Mouse (Mus musculus) induced T-regulatory cell, adult 2 months (primary cell): Measurements from ENCODE around the gene Pik3r4.

Experiments
- DNase-seq: peaks from one replicate; pipeline ENCODE4 v3.0.0-alpha.2; 2012; ENCODE audit warnings: low read depth

Gene Pik3r4

DNA sequence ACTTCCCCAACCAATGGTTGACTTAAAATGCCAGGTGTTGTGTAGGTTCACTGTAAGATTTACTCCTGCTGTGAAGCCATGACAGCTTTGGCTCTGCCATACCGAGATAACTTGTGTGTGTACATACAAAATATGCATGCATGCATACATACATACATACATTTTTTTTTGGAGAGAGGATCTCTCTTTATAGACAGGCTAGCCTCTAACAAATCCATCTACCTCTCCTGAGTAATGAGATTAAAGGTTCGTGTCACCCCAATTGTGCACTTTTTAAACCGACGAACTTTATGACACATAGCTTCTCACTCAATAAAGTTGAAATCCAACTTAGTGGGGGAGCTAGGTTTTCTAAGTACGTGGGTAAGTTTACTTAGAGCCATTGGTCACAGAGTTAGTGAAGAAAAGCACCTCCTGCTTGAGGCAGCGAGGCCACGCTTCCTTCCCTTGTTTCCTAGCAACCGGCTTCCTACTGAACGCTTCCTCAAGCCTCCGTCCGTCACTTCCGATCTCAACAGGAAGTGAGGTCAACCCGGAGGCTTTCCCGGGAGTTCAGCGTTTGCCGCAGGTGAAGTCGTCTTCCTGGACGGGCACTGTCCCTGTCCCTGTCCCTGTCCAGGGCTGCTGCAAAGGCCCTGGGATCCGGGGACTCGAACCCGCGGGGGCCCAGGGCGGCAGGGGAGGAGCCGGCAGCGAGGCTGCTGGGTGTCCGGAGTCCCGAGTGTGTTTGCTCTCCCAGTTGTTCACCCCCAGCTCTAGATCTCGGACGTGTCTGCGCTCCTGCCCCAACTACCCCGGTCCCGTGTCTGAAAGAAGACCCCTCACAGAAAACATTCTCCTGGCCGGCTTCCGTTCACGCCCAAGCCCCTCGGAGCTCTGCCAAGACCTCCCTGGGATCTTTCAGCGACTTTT lies at the start of gene Pik3r4:
Pik3r4 (plus strand) TSS at position 519 of the 912 bp plus-strand sequence.
- peak; percentile 95 for DNase-seq

DNA sequence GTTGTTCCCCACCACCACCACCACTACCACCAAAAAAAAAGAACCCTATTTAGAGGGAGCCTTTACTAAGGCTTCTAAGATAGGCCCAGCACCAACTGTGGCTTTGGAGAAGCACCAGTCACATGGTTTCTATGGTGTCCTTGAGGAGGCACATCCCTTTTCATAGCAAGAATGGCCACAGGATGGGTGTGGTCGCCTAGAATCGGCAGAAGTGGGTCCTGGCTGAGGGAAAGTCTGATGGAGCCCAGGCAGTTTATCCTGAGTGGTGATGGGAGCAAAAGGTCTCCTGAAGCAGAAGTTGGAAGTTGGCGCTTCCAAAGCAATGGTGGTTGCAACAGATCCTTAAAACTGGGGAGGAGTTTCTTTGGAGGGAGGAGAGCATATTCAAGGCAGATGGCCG lies 43.9 kb upstream of the Pik3r4 start:
- DNase-seq = no peak

DNA sequence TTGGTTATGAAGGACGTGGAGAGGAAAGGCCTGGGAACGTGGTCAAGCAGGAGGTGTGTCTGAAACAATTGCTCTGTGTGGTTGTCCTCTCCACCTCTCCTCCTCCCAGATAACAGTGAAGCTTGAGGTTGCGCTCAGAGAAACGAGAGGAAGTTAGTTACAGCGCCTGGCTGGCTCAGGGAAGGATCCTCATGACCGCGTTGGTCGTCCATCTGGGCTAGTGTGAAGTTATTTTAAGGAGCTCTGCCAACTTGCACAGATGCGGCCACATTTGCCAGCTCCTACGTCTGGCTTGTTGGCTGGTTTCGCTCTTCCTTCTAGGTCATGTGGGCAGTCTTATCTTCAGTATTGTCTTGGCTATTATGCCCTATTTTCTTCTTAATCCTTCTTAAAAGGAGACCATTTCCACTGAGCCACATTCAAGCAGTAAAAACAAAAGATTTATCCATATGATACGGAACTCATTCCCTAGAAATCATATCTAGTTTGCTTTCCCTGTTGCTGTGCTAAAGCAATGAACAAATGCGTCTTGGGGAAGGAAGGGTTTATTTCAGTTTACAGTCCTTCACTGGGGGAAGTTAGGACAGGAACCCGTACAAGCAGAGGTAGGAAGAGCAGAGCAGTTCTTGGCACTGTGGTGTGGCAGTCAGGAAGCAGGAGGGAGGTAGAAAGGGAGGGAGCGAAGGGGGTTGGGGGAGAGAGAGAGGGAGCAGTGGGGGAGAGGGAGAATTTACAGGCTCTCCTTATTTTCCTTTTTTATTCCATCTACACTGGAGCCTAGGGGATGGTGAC lies 30.6 kb upstream of the Pik3r4 start:
- no peak for DNase-seq

DNA sequence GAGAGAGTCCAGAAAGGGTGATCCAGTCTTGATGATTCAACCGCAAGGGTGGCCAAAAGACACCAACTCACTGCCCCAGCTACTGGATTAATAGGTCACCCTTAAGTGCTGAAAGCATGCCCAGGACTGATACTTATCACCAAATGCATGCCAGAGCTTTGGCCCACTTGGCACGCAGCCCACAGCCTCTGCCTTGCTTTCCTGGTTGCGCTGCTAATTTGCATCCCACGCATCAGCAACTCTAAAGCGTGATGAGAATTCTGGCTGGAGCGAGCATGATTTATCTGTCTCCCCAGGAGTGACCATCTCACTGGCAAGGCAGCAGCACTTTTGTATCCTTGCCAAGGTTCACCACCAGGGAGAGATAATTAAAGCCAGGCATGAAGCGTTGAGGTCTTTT lies 29.9 kb upstream of the Pik3r4 start:
- no peak for DNase-seq

DNA sequence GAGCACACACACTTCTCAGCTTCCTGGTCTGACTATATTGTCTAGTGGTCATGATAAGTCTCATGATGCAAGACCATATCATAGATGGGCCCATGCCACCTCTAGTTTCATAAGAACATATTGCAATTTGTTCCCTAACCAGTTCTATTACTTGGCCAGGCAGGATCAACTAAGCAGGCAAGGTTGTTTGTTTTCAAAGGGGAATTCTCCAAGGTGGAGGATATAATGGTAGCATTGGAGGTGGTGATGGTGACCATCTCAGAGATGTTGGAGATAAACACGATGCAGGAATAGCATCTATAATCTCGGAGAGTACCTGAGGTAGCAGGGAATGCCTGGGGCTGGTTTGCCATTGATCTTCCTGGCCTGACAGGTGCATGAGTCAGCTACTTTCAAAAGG lies 26.8 kb upstream of the Pik3r4 start:
- no peak for DNase-seq

DNA sequence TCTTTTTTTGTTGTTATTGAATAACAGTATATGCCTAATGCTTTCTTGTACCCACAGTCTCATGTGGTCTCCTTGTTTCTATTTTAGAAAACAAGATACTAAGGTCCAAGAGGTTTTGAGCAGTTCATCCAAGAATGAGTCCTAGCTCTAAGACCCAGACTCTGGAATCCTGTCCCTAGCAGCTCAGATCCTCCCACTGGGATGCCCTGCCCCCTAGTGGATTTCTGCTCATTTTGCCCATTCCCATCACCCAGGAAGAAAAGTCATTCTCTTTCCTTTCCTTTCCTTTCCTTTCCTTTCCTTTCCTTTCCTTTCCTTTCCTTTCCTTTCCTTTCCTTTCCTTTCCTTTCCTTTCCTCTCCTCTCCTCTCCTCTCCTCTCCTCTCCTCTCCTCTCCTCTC lies 25.5 kb upstream of the Pik3r4 start:
- peak; percentile 6 for DNase-seq

DNA sequence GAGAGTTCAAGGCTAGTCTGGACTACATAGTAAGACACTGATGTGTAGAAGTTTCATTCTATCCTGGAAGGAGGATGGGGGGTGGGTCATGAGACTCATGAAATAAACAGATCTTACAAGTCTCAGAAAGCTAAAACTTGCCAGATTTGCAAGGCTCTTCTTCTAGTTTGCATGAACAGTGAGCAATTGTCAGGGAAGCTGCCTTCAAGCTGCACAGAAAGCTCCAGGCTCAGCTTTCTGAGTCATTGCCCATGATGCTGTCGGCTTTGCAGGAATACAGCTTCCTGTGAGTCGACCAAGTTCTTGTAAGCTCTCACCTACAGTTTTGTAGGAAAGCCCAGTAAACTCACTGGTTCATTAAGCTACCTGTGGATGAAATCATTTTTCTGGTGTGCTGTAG lies 8.8 kb upstream of the Pik3r4 start:
- DNase-seq = no peak

DNA sequence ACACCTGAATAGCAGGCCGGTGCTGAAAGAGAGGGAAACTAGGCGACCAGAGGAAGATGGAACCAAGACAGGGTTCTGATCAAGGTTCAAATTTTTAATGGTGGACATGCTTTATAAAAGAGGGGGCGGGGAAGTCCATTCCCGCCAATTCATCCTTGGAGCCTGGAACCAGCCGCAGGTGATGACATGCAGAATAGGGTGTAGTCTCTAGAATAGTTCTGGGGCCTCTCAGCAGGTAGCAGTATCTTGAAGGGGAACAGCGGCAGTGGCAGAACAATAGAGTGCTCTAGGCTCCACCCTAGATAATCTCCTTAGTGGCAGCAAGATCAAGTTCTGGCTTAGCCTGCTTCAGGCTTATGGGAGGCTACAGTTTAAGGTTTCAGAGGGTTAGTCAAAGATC lies 1.4 kb upstream of the Pik3r4 start:
- peak; percentile 6 for DNase-seq

DNA sequence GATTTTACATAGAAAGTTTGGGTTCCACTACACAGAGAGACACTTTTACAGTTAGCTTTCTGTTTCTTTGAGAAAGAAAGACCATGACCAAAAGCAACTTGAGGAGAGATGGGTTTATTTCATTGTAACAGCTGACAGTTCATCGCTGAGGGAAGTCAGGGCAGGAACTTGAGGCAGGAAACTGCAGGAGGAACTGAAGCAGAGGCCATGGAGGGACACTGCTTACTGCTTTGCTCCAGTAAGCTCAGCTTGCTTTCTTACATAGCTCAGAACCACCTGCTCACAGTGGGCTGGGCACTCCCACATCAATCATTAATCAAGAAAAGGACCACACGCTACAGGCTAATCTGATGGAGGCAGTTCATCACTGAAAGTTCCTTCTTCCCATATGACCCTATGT lies 13.4 kb downstream of the Pik3r4 start:
- DNase-seq = no peak

DNA sequence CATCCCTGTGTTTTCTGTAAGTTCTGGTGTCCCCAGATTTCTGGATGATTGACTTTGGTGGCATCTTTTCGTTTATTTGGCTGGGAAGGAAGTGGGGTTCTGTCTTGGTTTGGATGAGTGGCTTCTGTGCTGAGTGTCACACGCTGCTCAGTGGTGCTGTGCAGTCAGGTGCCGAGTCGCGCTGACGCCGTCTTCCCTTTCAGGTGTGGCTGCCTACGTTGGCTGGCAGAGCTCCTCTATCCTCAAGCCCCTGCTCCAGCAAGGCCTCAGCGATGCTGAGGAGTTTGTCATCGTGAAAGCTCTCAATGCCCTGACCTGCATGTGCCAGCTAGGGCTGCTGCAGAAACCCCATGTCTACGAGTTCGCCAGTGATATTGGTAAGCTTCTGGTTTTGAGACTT lies 15.4 kb downstream of the Pik3r4 start:
- no peak for DNase-seq

DNA sequence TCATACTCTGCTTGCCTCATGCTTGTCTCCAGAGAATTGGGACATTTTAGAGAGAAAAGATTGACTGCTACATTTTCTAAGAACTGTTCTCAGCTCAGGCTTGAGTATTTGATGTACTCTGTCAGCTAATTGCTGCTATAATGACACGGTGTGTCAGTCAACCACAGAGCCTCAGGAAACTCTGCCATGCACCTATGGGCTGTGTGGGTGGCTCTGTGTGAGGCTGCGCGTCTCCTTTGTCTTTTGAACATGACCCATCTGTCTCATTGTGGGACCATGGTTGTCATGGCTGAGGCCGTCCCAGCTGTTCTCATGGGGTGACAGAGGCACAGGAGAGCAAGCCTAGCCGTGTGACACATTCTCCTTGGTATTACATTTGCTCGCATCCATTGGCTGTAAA lies 17.1 kb downstream of the Pik3r4 start:
- DNase-seq = no peak

DNA sequence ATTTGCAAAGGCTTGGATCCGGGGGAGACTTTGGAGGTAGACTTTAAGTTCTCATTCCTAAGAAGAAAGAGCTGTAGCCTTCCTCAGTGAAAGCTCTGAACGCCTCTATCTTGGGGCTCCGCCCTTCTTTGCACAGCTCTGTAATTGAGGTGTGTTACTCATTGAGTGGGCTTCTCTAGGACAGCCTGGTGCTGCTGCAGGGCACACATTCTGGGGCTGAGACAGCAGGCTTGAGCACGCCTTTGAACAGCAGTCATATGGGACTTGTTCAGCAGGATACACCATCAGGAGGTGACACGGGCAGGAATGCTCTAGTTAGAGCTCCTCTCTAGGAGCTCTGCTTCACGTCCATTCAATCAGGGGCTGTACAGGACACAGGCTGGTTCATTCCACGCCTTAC lies 22.5 kb downstream of the Pik3r4 start:
- no peak for DNase-seq

DNA sequence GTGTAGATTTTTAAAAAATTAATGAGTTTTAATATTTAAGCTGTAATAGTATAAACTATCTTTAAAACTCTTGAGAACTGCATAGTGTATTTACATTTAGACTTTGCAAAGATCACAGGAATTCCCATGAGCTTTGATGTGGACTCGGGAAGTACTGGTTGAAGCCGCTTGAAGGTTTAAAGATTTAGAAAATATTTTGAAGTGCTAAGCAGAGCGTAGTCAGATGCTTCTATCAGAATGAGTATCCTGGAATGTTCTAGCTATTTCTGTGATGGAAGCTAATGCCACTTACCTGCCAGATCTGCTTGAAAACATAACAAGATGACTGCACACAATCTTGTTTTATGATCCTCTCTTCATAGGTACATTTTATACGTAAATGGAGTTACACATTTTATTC lies 28.1 kb downstream of the Pik3r4 start:
- no peak for DNase-seq

DNA sequence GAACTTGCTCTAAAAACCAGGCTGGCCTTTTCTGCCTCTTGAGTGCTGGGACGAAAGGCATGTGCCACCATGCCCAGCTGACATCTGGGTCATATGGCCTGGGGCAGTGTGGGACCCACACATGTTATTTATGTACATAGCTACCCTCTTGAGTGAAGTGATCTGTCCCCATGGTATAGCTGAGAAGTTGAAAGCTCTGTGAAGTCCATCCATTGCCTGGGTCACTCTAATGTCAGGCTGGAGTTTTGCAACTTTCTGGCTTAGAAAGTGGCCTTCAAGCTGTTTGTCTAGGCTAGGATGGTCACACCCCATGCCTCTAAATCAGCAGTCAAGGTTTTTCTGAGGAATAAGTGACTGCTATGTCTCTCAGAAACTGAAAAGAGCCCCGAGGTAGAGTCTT lies 29.3 kb downstream of the Pik3r4 start:
- no peak for DNase-seq

DNA sequence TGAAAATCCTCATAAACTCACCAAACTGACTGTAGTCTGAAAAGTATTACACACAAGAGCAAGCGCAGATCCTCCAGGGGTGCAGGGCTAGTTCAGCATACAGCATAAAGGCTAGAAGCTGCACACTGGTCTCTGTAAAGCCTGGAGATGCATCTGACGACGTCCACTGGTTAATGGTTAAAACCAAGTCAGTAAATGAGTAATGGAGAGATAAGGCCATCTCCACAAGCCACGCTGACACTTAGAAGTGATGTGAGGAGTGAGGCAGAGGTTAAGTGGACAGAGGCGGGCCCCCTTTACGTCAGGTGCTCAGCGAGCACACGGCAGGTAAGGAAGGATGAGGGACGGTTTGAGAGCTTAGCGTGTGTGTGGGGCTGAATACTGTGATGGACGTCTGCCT lies 33.2 kb downstream of the Pik3r4 start:
- DNase-seq = no peak

DNA sequence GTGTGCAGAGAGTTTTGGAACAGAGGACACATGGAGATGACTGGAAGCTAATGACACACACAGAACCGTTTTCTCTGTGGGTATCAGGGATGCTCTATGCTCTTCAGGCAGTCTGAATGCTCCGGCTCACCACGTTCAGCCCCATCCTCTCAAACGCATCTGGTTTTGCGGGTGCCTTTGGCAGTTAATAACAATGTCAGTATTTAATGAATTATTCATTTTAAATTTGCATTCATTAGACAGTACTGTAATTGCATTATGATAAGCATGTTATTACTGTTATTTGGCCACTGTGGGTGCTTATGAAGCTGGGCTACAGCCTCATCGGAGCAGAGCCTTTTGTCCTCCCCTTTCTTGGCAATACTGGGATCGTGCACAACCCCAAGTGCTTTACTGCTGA lies 38.6 kb downstream of the Pik3r4 start:
- no peak for DNase-seq

DNA sequence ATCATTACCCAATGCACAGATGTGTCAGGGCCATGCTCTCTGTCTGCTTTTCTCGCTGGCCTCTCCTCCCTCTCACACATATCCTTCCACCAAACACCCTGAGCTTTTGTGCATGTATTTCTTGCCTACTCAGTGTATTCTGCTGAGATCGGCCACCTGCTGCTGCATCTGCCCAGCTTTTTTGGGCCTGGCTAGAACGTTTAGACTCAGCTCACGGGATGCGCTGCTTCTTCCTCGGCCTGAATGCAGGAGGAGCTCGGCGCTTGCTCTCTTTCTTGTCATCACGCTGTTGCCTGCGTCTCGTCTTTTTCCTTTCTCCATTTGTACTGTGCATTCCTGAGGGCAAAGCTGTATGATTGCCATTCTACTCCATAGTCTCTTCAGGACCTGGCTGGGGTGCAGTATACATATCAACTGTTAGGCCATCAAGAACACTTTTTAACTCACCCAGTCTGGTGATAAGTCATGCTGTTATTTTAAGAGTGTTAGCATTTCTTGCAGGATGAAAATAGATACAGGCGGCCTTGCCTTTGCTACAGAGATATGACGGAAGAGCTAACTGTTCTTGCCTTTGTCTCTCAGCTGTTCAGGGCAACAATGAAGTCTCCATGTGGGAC lies 41.9 kb downstream of the Pik3r4 start:
- no peak for DNase-seq

DNA sequence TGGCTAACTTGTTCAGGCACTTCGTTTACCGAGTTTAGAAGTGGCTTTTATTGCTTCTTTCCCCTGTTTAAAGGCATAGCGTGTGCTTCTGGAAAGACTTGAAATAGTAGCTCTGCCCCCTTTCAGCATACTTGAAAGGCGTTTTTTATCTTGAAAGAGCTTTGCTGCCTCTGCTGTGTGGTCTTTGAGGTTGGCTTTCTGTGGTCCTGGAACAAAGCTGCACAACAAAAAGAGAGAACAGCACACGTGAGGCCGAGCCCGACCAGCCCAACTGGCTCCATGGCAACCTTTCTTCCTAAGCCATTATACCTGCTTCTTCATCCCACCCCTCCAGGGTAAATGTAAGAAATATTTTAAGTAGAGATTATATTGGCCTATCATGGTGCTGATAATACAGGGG lies 46.7 kb downstream of the Pik3r4 start:
- DNase-seq = no peak

DNA sequence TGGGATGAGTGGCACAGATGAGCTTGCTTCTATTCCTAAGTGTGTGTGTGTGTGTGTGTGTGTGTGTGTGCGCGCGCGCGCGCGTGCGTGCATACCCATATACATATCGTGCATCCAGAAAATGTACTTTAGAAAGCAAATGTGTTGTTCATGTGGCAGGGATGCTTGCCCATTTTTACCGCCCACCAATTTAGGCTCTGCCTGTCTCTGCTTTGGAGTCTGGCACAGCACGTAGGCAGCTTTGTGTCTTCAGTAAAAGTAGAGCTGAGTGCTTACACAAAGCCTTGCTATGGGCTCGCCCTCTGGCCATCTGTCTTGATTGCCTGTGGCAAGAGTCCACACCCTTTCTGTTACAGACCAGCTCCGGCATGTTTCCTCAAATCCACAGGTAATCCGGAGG lies 49.7 kb downstream of the Pik3r4 start:
- DNase-seq = no peak

DNA sequence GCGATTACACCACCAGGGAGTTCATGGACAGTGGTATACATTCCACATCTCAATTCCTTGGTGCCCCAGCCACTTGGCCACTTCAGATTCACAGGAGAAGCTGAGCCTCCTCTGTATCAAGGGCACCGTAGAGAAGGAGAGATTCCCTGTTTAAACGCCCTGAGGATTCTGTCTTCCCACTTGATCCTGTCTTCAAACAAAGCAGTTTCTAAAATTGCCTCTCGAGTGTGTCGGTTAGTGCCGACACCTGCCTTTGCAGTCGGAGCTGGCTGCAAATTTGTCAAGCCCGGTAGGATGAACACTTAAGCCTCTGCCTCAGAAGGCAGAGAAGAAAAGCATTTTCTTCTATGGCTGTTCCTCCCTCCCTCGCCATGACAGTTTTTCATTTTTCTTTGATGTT lies 50.3 kb downstream of the Pik3r4 start:
- no peak for DNase-seq

DNA sequence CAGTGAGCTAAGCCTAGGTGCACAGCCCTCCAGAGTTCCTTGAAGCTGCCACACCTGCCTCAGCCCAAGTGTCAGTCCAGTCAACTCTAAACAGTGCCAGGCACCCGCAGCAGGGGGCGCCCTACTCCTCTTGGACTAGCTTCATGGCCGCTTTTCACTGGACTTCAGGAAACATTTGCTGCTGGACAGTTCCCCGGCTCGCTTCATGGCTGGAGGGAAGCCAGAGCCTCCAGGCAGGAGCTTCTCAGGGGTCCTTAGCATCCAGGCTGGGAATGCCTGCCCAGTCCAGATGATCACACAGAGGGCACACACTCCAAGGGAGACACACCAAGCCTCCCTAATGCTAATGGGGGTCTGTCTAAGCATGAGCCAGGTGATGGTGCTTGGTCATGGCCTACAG lies 51.1 kb downstream of the Pik3r4 start:
- DNase-seq = peak; percentile 40

DNA sequence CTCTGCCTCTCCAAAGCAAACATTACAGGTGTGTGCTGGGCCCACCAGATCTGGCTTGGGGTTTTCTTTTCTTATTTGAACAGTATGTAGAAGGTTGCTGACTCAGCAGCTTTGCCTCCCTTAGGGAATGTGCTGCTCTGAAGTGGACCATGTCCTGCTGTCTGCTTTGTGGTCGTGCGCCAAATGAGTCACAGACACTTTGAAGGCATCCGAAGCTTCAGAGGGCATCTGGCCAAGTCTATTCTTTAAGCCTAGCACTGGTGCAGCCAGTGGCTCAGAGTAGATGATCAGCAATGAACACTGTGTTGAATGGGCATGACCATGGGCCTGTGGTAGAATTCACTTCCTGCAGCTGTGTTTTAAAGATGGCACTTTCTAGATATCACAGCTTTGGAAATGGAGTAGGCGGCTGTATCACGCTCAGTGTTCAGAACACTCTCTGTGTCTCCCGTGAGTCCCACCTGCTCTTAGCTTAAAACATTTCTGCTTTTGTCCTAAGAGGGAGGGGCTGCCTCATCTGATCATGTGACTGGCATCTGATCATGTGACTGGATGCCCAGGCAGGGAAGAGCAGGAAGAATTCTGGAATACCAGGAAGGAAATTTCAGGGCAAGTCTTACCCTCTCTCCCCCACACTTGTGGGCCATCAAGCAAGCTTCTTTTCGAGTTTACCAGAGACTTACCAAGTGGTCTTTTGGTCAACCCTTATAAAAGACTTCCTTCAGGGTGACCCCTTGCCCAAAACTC lies 54.2 kb downstream of the Pik3r4 start:
- DNase-seq = no peak
